Mouse (Mus musculus) c-Kit-positive CD71-negative TER-119-negative erythroid progenitor cells, embryonic 14.5 days (primary cell): ENCODE measurements around the gene Fcgr4.

Experiments
- DNase-seq: peaks from one replicate; pipeline ENCODE4 v3.0.0-alpha.2; 2013; ENCODE audit warnings: low read depth

Gene Fcgr4

GRCm38 (mm10) chr1:171011733-171012132 lies 7.0 kb upstream of the Fcgr4 start:
- no peak for DNase-seq

DNA sequence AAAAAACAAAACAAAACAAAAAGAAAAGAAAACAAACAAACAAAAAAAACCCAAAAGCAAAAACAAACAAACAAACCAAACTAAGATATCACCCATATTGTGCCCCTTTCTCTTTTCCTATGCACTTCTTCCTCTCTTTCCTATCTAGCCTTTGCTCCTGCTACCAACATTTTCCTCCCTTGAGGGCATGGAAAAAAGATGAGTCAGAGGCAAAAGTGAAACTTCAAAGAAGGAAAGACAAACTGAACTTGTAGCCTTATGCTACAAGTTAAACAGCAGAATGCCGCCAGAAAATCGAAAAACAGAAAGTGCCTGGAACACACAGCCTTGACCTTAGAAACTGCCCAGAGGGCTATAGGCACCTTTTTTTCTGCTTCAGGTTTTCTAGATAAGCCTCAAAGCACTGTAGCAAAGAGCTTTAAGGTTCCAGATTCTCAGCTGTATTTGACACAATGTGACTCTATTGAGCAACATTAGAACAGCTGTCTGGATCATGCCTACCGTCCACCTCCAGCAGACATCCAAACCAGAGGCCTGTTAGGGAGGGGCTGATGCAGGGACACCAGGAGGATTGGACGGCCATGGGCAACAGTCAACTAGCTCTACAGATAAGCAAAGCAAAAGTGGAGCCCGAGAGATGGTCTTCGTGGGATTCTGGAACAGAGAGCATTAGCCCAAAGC lies 1.9 kb upstream of the Fcgr4 start:
- DNase-seq, result no peak

GRCm38 (mm10) chr1:171017468-171018158 lies 1.1 kb upstream of the Fcgr4 start:
- DNase-seq, result no peak

GRCm38 (mm10) chr1:171019311-171019950 lies 711 bp downstream of the Fcgr4 start:
- DNase-seq, result no peak

- no peak for DNase-seq
Measured at GRCm38 (mm10) chr1:171031752-171032151, 13.0 kb downstream of the Fcgr4 start.

- DNase-seq, result no peak
Measured at GRCm38 (mm10) chr1:171032691-171033090, 14.0 kb downstream of the Fcgr4 start.

- no peak for DNase-seq
Measured at GRCm38 (mm10) chr1:171033196-171033595, 14.5 kb downstream of the Fcgr4 start.

GRCm38 (mm10) chr1:171033756-171034155 lies 15.0 kb downstream of the Fcgr4 start:
- DNase-seq, result peak; percentile 66

GRCm38 (mm10) chr1:171034201-171034600 lies 15.5 kb downstream of the Fcgr4 start:
- DNase-seq, result peak; percentile 40

GRCm38 (mm10) chr1:171035611-171036010 lies 16.9 kb downstream of the Fcgr4 start:
- no peak for DNase-seq

GRCm38 (mm10) chr1:171036550-171037324 lies 18.0 kb downstream of the Fcgr4 start:
- DNase-seq, result peak; percentile 72

- peak; percentile 69 for DNase-seq
Measured at GRCm38 (mm10) chr1:171037861-171038721, 19.4 kb downstream of the Fcgr4 start.

DNA sequence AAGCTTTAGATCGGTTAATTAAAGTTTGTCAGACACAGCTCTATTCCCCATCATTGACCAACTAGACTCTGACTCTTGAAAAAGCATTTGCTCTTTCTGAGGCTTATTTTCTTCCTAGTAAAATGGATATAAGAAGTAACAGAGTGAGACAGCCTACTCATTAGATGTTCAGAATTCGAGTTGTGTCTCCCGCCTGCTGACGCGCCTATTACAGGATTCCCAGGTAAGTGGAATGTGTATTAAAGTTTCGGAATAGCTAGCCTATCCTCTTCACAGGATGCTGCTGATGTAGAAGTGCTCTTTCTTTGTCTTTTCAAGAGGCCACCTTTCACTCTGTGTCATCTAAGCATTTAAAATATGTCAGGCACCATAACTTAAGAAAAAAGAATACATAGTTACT lies 20.4 kb downstream of the Fcgr4 start:
- DNase-seq, result no peak

DNA sequence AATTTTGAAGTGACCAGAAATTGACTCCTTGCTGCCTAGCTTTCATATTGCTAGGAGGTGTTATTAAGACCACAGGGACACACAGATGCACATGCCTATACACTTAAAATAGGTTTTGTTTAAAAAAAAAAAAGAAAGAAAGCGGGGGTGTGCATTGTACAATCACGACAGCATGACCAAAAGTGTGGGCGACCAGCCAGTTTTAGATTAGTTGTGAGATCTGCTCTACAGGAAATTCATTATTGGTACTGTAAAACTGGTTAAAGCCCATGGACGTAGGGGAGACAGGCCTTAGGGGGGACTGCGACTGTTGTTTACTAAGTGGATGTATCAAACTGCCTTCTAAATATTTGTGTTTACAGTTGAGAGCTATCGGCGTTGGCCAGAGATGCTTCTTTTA lies 21.2 kb downstream of the Fcgr4 start:
- DNase-seq, result no peak

DNA sequence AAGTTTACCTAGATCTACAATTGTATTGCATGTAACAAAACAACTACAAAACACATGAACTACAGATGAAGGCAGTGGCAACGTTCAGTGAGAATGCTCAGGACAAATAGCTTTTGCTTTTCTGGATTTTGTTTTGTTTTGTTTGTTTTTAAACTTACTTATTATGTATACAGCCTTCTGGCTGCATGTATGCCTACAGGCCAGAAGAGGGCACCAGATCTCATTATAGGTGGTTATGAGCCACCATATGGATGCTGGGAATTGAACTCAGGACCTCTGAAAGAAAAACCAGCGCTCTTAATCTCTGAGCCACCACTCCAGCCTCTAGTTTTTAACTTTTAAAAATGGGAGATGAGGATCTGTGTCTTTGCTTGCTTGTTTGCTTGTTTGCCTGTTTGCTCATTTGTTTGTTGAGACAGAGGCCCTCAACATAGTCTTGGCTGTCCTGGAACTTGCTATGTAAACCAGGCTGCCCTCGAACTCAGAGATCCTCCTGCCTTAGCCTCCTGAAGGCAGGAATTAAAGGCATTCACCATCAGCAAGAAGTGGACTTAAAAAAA lies 25.0 kb downstream of the Fcgr4 start:
- no peak for DNase-seq

DNA sequence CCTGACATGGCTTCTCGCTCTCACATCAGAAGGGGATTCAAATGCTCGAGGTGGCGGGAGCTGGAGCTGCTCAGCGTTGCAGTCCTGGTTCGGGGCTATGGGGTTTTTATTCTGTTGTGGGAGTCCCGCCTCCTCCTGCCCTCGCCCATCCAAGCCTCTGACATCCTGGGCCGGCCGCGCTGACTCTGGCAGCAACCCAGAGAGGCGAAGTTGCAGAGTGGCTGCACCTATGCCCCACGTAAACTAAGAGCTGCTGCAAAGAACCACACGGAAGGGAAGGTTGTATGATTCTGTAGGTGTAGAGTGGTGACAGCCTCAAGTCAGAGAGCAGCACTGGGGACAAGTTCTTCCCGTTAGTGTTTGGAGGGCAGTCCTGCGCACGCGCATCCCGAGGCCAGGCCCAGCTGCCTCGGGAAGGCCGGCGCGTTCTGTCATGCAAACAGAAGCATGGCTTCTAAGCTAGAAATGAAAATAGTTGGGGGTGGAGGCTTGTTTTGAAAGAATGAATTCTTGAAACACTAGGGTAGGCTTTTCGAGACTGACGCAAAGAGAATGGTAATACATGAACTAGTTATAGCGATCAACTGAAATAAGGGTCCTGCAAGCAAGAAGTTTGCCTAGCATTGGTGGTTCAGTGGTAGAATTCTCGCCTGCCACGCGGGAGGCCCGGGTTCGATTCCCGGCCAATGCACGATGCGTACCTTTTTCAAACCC lies 25.8 kb downstream of the Fcgr4 start:
- peak; percentile 75 for DNase-seq

GRCm38 (mm10) chr1:171045079-171045465 lies 26.4 kb downstream of the Fcgr4 start:
- no peak for DNase-seq

DNA sequence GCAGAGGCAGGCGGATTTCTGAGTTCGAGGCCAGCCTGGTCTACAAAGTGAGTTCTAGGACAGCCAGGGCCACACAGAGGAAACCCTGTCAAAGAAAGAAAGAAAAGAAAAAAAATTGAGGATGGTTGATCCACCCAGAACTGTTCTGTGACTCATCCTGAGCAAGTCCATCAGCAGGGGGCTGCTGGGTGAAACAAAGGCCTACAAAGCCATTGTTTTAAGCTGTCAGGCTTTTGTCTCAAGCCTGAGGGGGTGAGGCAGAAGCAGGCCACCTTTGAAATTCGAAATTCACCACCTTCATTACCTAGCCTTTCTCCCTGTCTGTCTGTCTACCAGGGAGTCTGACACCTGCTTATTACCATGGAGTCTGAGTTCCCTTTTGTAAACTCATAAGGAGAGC lies 27.8 kb downstream of the Fcgr4 start:
- no peak for DNase-seq

- DNase-seq, result no peak
Measured at GRCm38 (mm10) chr1:171049263-171049662, 30.5 kb downstream of the Fcgr4 start.

GRCm38 (mm10) chr1:171050774-171051173 lies 32.1 kb downstream of the Fcgr4 start:
- DNase-seq, result no peak

- DNase-seq, result no peak
Measured at GRCm38 (mm10) chr1:171053305-171053704, 34.6 kb downstream of the Fcgr4 start.
